Mouse (Mus musculus): ENCODE results near the gene Gm29866. TPM values are rescaled to one million over a fixed set of nuclear protein-coding genes. Genes with fewer than 3 reads are reported as not detected.
"Not testable (repeated sequence)": the region's sequence is repeated elsewhere in the genome, so short reads cannot be mapped to it uniquely, and the experiment has no call there.

Gm29866 gene
- polyA plus RNA-seq (2015; fragmentation: Nextera tagmentation; extraction: Ambion mirVana), result not detected in 2 replicates

DNA sequence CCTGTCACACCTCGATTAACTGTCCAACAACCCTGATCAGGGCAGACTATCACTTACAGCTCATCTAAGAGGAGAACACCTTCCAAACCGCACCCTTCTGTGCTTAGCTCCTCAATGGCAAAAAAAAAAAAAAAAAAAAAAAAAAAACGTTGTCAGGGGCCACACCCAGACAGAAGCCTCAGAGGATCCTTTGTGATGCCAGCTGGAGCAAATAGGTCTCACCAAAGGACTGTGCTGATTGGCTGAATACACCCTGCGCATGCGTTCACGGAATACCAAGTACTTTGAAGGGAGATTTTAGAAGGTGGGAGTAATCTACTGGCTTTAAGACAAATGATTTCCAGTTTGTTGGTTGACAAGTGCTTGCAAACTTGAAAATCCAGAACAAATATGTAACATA, at the start of gene Gm29866:
TSS of gene Gm29866 (minus strand) at position 101 of the 400 bp plus-strand sequence.
- WGBS, result no CpG with 5 or more reads among the region's 6 CpGs

More for the DNA sequence above, at the start of gene Gm29866:
- H3K4me2 ChIP-seq (replicated peaks; ENCODE audit: low read depth, low read length); H3K4me3 ChIP-seq (ENCODE audit: low read depth, low read length); DNase-seq (ENCODE audit: low spot score); H3K27ac ChIP-seq (ENCODE audit: low read length); H3K9me3 ChIP-seq (ENCODE audit: low read length); H3K27me3 ChIP-seq (replicated peaks; ENCODE audit: insufficient read depth, low read length); H3K9ac ChIP-seq (replicated peaks; ENCODE audit: low read depth); H3K36me3 ChIP-seq (ENCODE audit: insufficient read depth, low read length); H3K4me1 ChIP-seq (ENCODE audit: insufficient read depth, low read depth, low read length); ATAC-seq: not testable (repeated sequence)

Other genes with a start within 250 kb of the Gm29866 start
- gene Gm20909, start 170.9 kb upstream of the Gm29866 start, polyA plus RNA-seq (2015; fragmentation: Nextera tagmentation; extraction: Ambion mirVana), result not detected in 2 replicates
- not detected in 2 replicates for gene Gm20865, start 247.9 kb upstream of the Gm29866 start, polyA plus RNA-seq (2015; fragmentation: Nextera tagmentation; extraction: Ambion mirVana)

Measured in lung, postnatal 0 days (tissue).